Comparison of ENCODE assay signal across 12 mouse cellular contexts in the genomic region with DNA sequence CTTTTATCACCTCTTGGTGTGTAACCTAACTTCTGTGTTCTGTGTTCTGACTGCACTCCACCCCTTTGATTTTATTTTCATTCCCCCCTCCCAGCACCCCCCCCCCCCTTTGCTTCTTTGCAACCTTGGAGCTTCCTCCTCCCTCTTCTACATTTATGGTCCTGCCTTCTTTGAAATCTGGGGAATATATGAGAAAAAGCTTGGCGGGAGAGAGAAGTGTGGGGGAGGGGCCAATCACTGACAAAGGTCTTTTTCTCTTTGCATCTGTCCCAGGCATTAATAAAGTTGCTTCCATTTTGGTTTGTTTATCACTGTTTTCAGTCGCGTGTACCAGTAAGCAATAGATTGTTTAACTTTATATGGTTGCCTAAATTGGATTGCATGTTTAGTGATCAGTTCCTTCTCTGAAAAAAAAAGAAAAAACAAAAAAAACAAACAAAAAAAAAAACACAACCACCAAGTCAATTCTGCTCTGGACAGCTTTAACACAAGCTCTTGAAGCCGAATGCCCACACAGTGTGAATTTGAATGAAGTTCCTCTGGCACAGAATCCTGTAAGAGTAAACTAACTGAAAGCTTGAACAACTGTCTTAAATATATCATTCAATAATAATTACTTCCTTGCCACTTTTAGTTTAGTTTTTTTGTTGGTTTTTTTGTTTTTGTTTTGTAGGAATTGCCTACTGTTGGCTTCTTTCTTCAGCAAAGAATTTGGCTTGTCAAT. TPM values are rescaled to one million over a fixed set of nuclear protein-coding genes. Genes with fewer than 3 reads are reported as not detected.
DNase-seq lines count a peak whose midpoint lies in the region; ATAC-seq lines count a peak whose summit lies in the region.
"Had no signal": no experiment of that assay in that cellular context is flagged by ENCODE, and none has a peak within 500 bp of the region (broad histone marks: within the 10 kb centered on the region; RNA-seq: fewer than 3 reads in every experiment).

No protein-coding gene starts in this region.

- WGBS in kidney, embryonic 15.5 days, result 27% methylated on average over 4 of the region's 4 CpGs
- WGBS in embryonic facial prominence, embryonic 12.5 days, result 18% methylated on average over 4 of the region's 4 CpGs
- WGBS in hindbrain, embryonic 13.5 days, result 10% methylated on average over 4 of the region's 4 CpGs
- 20% methylated on average over 4 of the region's 4 CpGs for whole genome bisulfite sequencing in midbrain, embryonic 15.5 days

- H3K27ac ChIP-seq in kidney, embryonic 15.5 days, result no peak overlapping the region
- no peak overlapping the region for H3K27ac ChIP-seq in embryonic facial prominence, embryonic 12.5 days
- H3K27ac ChIP-seq in hindbrain, embryonic 13.5 days, result peak overlapping the region; percentile 69
- H3K27ac ChIP-seq in midbrain, embryonic 15.5 days, result peak overlapping the region; percentile 83

- peaks cover 70% of the 10 kb centered on the region for H3K27me3 ChIP-seq in kidney, embryonic 15.5 days
- peaks cover 12% of the 10 kb centered on the region; the same call in 1 of the 2 replicates for H3K27me3 ChIP-seq in embryonic facial prominence, embryonic 12.5 days
- no peaks in the 10 kb centered on the region for H3K27me3 ChIP-seq in hindbrain, embryonic 13.5 days
- H3K27me3 ChIP-seq in midbrain, embryonic 15.5 days (replicated peaks), result no peaks in the 10 kb centered on the region

- no peaks in the 10 kb centered on the region for H3K9me3 ChIP-seq in kidney, embryonic 15.5 days (replicated peaks)
- no peaks in the 10 kb centered on the region for H3K9me3 ChIP-seq in embryonic facial prominence, embryonic 12.5 days
- no peaks in the 10 kb centered on the region for H3K9me3 ChIP-seq in hindbrain, embryonic 13.5 days
- H3K9me3 ChIP-seq in midbrain, embryonic 15.5 days, result no peaks in the 10 kb centered on the region

- peak overlapping the region; percentile 99; the same call in 1 of the 2 replicates for H3K4me2 ChIP-seq in kidney, embryonic 15.5 days
- peak overlapping the region; percentile 96 for H3K4me2 ChIP-seq in embryonic facial prominence, embryonic 12.5 days (replicated peaks)
- peak overlapping the region; percentile 87 for H3K4me2 ChIP-seq in hindbrain, embryonic 13.5 days
- peak overlapping the region; percentile 94 for H3K4me2 ChIP-seq in midbrain, embryonic 15.5 days

- no peak overlapping the region for H3K9ac ChIP-seq in kidney, embryonic 15.5 days
- peak overlapping the region; percentile 55; the same call in 1 of the 2 replicates for H3K9ac ChIP-seq in embryonic facial prominence, embryonic 12.5 days
- peak overlapping the region; percentile 78 for H3K9ac ChIP-seq in hindbrain, embryonic 13.5 days
- peak overlapping the region; percentile 78 for H3K9ac ChIP-seq in midbrain, embryonic 15.5 days

- peak overlapping the region; percentile 56; the same call in 1 of the 2 replicates for H3K4me3 ChIP-seq in kidney, embryonic 15.5 days (replicated peaks)
- H3K4me3 ChIP-seq in embryonic facial prominence, embryonic 12.5 days, result peak overlapping the region; percentile 58
- H3K4me3 ChIP-seq in hindbrain, embryonic 13.5 days, result peak overlapping the region; percentile 54
- H3K4me3 ChIP-seq in midbrain, embryonic 15.5 days, result peak overlapping the region; percentile 65

- DNase-seq in kidney, postnatal 36 days, result no peak
- no peak for DNase-seq in embryo, embryonic 11 days
- no peak for DNase-seq in gastrocnemius, adult 8-10 months (ENCODE audit: low spot score in 2 of 2)
- DNase-seq: heart, adult 18-20 months; lung, postnatal 4 days; thymus, postnatal 25 days had no signal

- ATAC-seq in kidney, embryonic 15.5 days (replicated peaks; ENCODE audit: low FRiP score), result no peak
- no peak for ATAC-seq in embryonic facial prominence, embryonic 12.5 days (ENCODE audit: insufficient number of reproducible peaks, insufficient read depth, low FRiP score, low TSS enrichment)
- no peak for ATAC-seq in hindbrain, embryonic 13.5 days (ENCODE audit: low FRiP score)
- no peak for ATAC-seq in midbrain, embryonic 15.5 days (replicated peaks)
- ATAC-seq in megakaryocyte progenitor cell, adult 5-6 weeks (replicated peaks; ENCODE audit: poor library complexity), result no peak

- peaks cover 42% of the 10 kb centered on the region for H3K4me1 ChIP-seq in kidney, embryonic 15.5 days
- peaks cover 15% of the 10 kb centered on the region for H3K4me1 ChIP-seq in embryonic facial prominence, embryonic 12.5 days
- peaks cover 26% of the 10 kb centered on the region for H3K4me1 ChIP-seq in hindbrain, embryonic 13.5 days (replicated peaks)
- peaks cover 24% of the 10 kb centered on the region for H3K4me1 ChIP-seq in midbrain, embryonic 15.5 days

- H3K36me3 ChIP-seq in kidney, embryonic 15.5 days, result no peaks in the 10 kb centered on the region
- no peaks in the 10 kb centered on the region for H3K36me3 ChIP-seq in embryonic facial prominence, embryonic 12.5 days
- H3K36me3 ChIP-seq in hindbrain, embryonic 13.5 days, result no peaks in the 10 kb centered on the region
- no peaks in the 10 kb centered on the region for H3K36me3 ChIP-seq in midbrain, embryonic 15.5 days (replicated peaks)

RNA-seq across cellular contexts. Expression of a gene that starts 4.0 kb away (rescaled TPM):
- polyA plus RNA-seq in kidney, embryonic 15.5 days (2015; fragmentation: Nextera tagmentation; extraction: Ambion mirVana), result 0.34 and 0.35 TPM in 2 replicates
- 6.5 and 7.6 TPM in 2 replicates for polyA plus RNA-seq in embryonic facial prominence, embryonic 12.5 days (2016; fragmentation: Nextera tagmentation; extraction: Ambion mirVana)
- 14.2 and 16.1 TPM in 2 replicates for polyA plus RNA-seq in hindbrain, embryonic 13.5 days (2015; fragmentation: Nextera tagmentation; extraction: Ambion mirVana)
- 23.5 and 24.4 TPM in 2 replicates for polyA plus RNA-seq in midbrain, embryonic 15.5 days (2015; fragmentation: Nextera tagmentation; extraction: Ambion mirVana)
- total RNA-seq in megakaryocyte progenitor cell, adult 5-6 weeks (2015), result not detected in 2 replicates
- not detected in 2 replicates for total RNA-seq in megakaryocyte progenitor cell, adult 5-6 weeks (2017)
- under 1 TPM; 0.10 to 0.41 (median 0.34) TPM for total RNA-seq in gastrocnemius, adult 8-10 months (2022)
- total RNA-seq: common myeloid progenitor, adult 5-6 weeks had no signal

Comparison
In these comparisons a context has a peak if more than half of its experiments do, and no peak if none do; other contexts are left out.
1. H3K27ac ChIP-seq: peak in hindbrain, embryonic 13.5 days (single experiment) and midbrain, embryonic 15.5 days (single experiment); none in kidney, embryonic 15.5 days (single experiment) and embryonic facial prominence, embryonic 12.5 days (single experiment).
2. Peak in every context shown above with its lines, with median percentiles within 50 percentile points of each other: H3K4me2 ChIP-seq and H3K4me3 ChIP-seq.